Mouse (Mus musculus): ENCODE results near the gene Timp3.
A peak's percentile ranks its signal among the peaks of the same experiment; 100 is the strongest.

Gene Timp3

DNA sequence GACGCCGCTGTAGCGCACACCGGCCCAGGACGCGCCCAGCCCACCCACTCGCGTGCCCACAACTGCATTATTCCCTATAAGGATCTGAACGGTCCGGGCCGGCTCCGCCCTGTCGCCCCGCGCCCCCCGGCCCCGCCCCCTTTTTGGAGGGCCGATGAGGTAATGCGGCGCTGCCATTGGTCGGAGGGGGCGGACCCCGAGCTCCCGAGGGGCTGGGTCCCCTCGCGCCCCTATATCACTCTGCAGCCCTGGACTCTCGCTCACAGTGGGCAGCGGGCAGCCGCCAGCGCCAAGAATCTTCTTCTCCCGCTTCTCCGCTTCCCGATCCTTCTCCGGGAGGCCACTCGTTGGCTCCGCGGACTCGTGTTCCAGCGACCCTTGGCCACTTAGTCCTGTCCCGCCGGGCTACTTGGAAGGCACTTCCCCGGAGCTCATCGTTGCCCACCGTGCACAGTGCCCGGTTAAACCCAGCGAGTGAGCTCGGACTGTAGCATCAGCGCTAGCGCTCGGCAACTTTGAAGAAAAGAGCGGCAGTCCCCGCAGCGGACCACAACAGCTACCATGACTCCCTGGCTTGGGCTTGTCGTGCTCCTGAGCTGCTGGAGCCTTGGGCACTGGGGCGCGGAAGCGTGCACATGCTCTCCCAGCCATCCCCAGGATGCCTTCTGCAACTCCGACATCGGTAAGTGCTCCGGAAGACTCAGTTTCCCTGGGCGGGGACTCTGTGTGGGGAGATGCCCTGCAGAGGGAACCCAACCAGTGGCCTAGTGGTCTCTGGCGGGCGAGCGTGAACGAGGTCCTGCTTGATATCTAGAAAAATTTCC, at the start of gene Timp3:
Gene Timp3 (plus strand): TSS at position 80 of the 824 bp plus-strand sequence.
- DNase-seq = no peak

DNA sequence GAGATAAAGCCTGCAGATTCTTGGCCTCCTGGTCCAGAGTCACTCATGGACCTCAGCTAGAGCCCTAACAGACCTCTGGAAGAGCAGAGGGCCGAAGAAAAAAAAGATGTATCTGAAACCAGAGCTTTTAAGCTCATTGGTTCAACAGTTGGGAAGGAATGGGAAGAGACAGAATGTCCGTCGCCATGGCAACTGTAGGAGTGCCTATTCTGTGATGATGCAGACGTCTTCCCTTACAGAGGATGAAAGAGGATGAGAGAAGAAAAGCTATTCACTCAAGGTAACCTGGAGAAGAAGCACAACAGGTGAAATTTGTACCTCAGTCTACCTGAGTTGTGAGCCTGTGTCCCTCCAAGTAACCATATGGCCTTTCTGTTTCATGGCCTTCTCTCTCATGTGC, 44.0 kb upstream of the Timp3 start:
- no peak for DNase-seq

DNA sequence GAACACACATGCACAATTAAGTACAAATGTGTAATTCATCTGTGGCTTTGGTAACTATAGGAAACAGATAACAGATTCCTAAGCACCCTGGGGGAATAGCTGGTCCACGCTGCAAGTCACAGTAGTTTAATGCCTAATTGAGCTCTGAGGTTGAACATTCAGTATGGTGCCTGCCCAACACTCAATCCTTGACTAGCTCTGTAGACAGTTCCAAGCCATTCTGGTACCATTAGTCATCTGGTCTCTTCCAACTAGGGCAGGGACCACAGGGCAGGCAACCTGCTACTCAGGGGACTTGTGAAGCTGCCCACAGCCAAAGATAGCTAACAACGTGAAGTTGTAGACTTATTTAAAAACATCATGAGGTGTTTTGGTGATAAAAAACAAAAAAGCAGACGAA, 43.1 kb upstream of the Timp3 start:
- no peak for DNase-seq

- no peak for DNase-seq
Observed at GRCm38 (mm10) chr10:86258046-86258445, 42.1 kb upstream of the Timp3 start.

DNA sequence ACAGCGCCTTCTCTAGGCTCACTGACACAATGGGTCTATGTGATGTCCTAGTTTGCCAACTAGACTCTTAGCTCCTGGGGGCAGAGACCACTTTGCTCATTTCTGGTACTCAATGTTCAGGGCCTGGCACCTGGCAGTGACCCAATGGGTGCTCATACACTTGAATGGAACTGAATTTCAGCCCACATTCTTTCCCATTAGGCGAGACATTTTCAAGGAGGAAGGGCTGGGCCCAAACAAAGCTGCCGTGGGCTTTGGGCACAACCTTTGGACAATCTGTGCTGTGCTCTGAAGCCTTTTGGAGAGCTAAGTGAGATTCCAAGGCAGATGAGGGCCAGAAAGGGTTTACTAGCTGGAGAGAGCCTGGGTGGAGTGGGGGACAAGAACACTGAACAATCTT, 41.2 kb upstream of the Timp3 start:
- DNase-seq = no peak

GRCm38 (mm10) chr10:86261725-86262124, 38.4 kb upstream of the Timp3 start:
- DNase-seq = no peak

- no peak for DNase-seq
Observed at GRCm38 (mm10) chr10:86264618-86265017, 35.6 kb upstream of the Timp3 start.

DNA sequence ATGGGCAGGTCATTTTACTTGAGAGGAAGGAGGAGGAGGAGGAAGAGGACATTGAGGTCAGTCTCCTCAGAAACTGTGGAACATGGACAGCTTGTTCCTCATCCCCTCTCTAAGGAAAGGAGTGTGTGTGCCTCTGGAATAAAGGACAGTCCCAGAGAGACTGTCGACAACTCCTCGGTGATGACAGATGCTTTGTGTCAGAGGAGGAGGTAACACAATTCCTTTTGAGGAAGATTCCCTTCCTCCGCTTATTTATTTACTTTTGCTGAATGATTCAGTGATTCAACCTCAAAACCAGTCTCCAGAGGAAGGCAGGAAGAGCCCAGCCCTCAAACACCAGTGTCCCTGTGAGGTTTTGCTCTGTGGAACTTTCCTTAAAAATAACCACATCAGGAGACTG, 29.9 kb upstream of the Timp3 start:
- no peak for DNase-seq

DNA sequence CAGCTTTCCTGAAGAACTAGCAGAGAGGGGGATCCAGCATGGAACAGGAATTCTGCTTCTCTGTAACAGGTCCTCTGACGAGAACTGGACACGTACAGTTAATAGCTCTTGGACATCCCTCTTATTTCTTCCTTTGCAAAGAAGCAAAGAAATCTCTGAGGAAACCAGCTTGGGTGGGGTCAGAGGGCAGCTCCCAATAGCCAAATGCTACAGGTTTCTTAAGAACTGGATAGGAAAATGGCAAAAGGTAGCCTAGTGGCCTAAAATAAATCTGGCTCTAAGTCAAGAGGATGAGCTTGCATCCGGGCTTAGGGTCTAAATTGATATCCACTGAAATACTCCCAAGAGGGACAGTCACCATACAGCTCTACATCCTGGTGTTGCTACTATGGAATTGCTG, 27.3 kb upstream of the Timp3 start:
- no peak for DNase-seq

DNA sequence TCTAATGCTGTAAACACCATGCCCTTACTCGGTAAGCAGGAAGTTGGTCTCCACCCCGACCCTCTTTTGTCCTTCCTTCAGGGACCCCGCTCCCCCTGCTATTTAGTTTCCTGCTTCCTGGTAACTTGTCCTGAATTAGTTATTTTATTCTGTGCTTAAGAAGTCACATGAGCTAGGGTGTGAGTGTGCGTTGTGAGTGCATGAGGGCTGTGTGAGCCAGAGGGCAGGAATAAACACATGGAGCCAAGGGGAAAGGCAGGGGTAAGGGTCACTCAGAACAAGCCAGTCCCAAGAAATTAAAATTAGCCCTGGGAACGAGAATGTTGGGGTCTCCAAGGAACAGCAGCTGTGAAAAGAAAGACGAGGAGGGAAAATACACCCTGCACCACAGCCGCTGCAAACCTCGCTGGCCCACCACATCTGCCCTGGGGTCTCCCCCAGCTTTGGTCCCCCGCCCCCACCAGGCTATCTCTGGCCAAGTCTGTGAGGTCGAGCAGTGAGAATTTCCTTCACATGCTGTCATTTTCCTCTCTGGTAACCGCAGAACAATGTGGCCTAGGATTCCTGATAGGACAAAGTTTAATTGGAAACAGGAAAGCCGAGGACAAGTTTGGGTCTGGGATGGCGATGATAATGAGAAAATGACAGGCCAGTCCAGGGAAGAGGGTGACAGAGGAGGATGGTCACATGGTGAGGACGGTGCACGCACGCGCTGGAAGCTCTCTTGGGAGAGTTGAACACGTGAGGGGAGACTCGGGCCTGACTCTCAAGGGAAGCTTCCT, 26.6 kb upstream of the Timp3 start:
- DNase-seq = no peak

DNA sequence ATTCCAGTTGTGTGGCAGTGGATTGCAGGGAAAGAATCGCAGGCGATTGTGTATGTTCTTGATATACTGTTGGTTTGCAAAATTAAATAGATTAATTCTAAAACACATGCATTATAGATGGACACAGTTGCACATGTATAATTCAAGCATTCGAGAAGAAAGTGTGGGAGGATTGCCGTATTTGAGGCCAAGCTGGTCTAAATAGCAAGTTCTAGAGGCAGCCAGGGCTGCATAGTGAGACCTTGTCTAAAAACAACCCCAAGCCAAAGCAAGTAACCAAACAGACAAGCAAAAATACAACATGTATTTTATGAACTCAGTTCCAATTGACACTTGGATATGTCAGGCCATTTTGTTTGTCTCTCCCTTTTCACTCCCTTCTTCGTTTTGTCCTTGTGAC, 24.6 kb upstream of the Timp3 start:
- no peak for DNase-seq

GRCm38 (mm10) chr10:86277327-86277726, 22.8 kb upstream of the Timp3 start:
- no peak for DNase-seq

GRCm38 (mm10) chr10:86278481-86278880, 21.7 kb upstream of the Timp3 start:
- DNase-seq = no peak

DNA sequence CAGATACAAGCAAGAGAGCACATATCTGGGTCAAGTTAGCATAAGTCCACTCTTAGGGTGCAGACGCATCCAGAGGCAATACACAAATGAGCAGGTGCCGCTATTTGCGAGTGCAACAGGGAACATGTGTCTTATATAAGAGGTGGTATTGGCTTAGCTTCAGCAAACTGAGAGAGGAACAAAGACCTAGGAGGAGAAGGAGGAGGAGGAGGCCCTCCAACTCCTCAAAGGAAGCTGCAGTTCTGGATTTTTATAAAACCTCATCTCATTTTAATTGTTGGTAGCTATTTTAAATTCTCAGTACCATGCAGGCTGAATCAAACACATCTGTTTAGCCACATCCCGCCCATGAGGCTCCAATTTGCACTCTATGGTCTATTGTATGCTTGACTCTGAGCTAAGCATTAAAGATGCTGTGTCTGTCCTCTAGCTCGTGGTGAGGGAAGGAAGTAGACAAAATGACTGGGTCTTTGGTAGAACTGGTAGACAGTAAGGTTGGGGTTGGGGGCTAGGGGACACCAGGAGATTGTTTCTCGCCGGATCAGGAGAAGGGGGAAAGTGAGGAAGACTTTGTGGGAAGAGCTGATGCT, 20.5 kb upstream of the Timp3 start:
- DNase-seq = no peak

GRCm38 (mm10) chr10:86281238-86281637, 18.9 kb upstream of the Timp3 start:
- no peak for DNase-seq

DNA sequence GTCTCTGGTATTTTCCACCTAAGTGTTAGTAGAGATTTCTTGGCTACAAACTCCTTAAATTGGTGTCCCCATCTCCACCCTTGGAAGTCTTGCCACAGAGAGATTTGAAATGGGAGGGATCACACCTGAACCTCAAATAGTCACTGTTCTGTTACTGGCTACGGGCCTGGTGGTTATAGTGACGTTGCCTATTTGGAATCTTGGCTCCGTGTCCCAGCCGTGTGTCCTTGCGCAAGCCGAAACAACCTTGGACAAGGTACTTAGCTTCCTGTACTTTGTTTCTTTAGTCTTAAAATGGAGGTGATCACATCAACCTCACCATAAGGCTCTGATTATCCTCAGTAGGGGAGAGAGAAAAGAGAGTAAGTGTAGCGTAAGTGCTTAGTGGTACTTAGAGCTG, 13.7 kb upstream of the Timp3 start:
- no peak for DNase-seq

- DNase-seq = no peak
Observed at GRCm38 (mm10) chr10:86290109-86290771, 9.9 kb upstream of the Timp3 start.

- no peak for DNase-seq
Observed at GRCm38 (mm10) chr10:86293880-86294279, 6.3 kb upstream of the Timp3 start.

- DNase-seq = no peak
Observed at GRCm38 (mm10) chr10:86294599-86295365, 5.4 kb upstream of the Timp3 start.

DNA sequence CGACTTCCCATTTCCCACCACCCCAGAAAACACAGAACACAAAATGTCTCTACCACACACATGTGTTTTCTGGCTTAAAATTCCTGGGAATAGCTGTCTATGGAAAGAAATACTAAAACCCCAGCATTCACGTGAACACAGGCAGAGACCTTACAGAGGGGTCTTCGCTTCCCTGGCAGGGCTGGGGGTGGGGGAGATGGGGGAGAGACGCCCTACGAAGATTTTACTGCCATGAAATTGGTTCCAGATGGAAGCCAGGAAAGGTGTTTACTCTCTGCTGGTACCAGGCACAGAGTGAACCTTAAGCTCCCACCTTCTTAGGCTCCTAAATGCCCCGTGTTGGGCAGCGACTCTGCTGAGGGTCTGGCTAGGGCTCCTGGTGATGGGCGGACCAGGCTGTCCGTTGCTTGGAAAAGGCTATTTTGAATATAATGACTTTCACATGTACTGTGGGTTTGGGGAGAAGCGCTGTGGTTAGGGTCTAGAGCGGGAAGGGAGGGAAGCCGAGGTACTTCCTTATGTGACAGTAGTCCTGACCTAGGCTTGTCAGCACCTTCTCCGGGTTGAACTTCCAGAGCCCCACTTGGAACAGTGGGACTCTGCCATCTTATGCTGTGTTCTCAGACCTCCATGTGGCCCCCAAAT, 4.6 kb upstream of the Timp3 start:
- DNase-seq = no peak

DNA sequence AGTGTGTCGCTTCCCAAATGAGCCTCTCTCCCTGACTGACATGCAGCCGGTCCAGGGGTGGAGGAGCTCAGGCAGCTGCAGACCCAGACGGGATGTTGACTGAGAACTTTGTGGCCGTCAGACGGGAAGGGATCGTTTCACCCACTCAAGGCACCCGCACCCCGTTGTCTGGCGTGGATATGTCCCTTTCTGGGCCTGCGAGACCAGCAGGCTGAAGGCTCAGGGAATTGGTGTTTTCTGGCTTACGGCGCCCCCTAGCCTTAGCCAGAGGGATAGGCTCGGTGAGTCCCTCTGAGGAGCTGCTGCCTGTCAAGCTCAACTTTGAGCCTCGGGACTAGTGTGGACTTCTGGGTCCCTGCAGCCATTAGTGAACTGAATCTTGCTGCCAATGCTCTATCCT, 4.1 kb upstream of the Timp3 start:
- DNase-seq = peak; percentile 58

GRCm38 (mm10) chr10:86297307-86297706, 2.9 kb upstream of the Timp3 start:
- DNase-seq = no peak

Measured in cerebellum, adult 11 months (tissue).